Mouse (Mus musculus) brain, embryonic 14.5 days (tissue): ENCODE measurements around the gene Zbtb11.

Experiments
- CTCF ChIP-seq: fragments of 200-500 bp; IDR thresholded peaks from 2 replicates; pipeline ENCODE4 v1.5.1; 2012; ENCODE audit warnings: inconsistent platforms, mild to moderate bottlenecking, moderate library complexity, borderline replicate concordance; ENCODE audit not compliant: insufficient read depth, insufficient read length; ENCODE audit errors: extremely low read depth
- POLR2A ChIP-seq: fragments of 200-500 bp; IDR thresholded peaks from 2 replicates; pipeline ENCODE4 v1.6.1; 2012; ENCODE audit warnings: mild to moderate bottlenecking, inconsistent platforms, borderline replicate concordance; ENCODE audit not compliant: poor library complexity, insufficient read depth, insufficient read length, severe bottlenecking; ENCODE audit errors: extremely low read depth

- TF ChIP-seq CTCF, result no peak
- no peak for TF ChIP-seq POLR2A
These were observed 49.7 kb upstream of the Zbtb11 start for GRCm38 (mm10) chr16:55924010-55924409.
